Mouse (Mus musculus): ENCODE measurements around the gene Diexf. TPM values are rescaled to one million over a fixed set of nuclear protein-coding genes. Genes with fewer than 3 reads are reported as not detected.

Gene Diexf
- total RNA-seq, 2 experiments from 2014 or later, result 6.0 to 7.6 TPM

Other genes starting within 250 kb of the Diexf start
- gene Syt14, start 94.5 kb downstream of the Diexf start, total RNA-seq (2021), result under 1 TPM; 0.05 to 0.15 TPM
- gene Irf6, start 22.8 kb upstream of the Diexf start, total RNA-seq (2021), result under 1 TPM; 0.41 to 0.54 TPM
- 1 to 10 TPM; 2.2 to 3.6 TPM for gene A130010J15Rik, start 37.8 kb upstream of the Diexf start, total RNA-seq (2021)
- 1 to 10 TPM; 1.1 to 2.9 TPM for gene Traf3ip3, start 71.4 kb upstream of the Diexf start, total RNA-seq (2021)
- gene Lamb3, start 77.4 kb upstream of the Diexf start, total RNA-seq (2021), result 1 to 10 TPM; 1.9 to 2.6 TPM
- gene Hsd11b1, start 133.8 kb upstream of the Diexf start, total RNA-seq (2021), result 1 to 10 TPM; 6.0 to 7.5 TPM
- 10 to 100 TPM; 13.2 to 15.9 TPM for gene G0s2, start 142.9 kb upstream of the Diexf start, total RNA-seq (2021)
- under 1 TPM in 1 of 2 experiments, not detected in 1; 0.13 TPM for gene Camk1g, start 240.0 kb upstream of the Diexf start, total RNA-seq (2021)